Mouse (Mus musculus) testis, adult 2 months (tissue): ENCODE data around the gene Clnk.

Source experiments
- CTCF ChIP-seq: fragments of 200-500 bp; IDR thresholded peaks from 2 replicates; pipeline ENCODE4 v1.5.1; 2012; ENCODE audit warnings: low read depth, mild to moderate bottlenecking, inconsistent platforms, low read length, moderate library complexity; ENCODE audit not compliant: control insufficient read depth, insufficient read depth, insufficient replicate concordance
- POLR2A ChIP-seq: fragments of 200-500 bp; IDR thresholded peaks from 2 replicates; pipeline ENCODE4 v1.6.1; 2012; ENCODE audit warnings: low read depth, mild to moderate bottlenecking, inconsistent platforms, low read length, moderate library complexity; ENCODE audit not compliant: control insufficient read depth

DNA sequence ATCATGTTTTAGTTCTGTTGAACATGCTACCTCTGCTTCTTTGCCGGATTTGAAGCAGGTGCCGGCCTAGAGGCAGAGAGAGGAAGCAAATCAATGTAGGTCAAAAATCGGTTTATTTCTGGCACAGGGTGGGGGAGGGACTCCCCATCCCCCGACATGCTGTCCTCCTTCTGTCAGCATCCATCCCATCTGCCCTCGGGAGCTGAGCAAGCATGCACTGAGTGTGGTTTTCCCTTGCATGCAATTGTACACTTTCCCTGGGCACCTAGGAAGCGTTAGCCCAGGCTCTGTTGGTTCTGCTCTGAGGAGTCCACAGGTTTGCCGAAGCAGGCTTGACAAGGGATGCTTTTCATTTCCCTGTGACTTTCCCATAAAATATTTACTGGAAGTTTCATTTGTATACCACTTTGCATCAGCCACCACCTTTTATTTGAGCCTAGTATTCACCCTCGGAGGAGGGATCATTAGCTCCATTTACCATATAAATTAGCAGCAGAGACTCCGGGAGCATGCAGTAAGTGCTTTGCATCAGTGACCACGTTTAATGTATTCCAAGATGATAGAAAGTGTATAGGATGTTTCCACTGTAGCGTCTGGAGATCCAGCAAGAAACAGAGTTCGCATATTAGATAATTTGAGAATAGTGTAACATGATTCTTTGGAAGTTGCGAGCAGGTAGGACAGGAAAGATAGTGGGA lies 14.2 kb downstream of the Clnk start:
- TF ChIP-seq POLR2A: no peak
- TF ChIP-seq CTCF: no peak
